Mouse (Mus musculus) intestine, embryonic 14.5 days (tissue): ENCODE results near the gene Wdr5b. TPM values are rescaled to one million over a fixed set of nuclear protein-coding genes. Genes with fewer than 3 reads are reported as not detected.

ENCODE experiments used
- ATAC-seq: fragments of 200-750 bp; cut with Nextera tagmentation; replicated peaks from 2 replicates; pipeline ENCODE4 v1.8.0; 2017; ENCODE audit warnings: low read depth, moderate number of reproducible peaks, moderate TSS enrichment, moderate library complexity; ENCODE audit not compliant: low FRiP score, low TSS enrichment
- DNase-seq: peaks from one replicate; pipeline ENCODE4 v3.0.0-alpha.2; 2018; ENCODE audit warnings: low spot score
- H3K27ac ChIP-seq: fragments of 300-500 bp; sonication (generic); 2 replicates; pipeline ENCODE4 v1.5.1; 2014; ENCODE audit warnings: low read depth, mild to moderate bottlenecking, control low read depth
- H3K27me3 ChIP-seq: fragments of 300-500 bp; sonication (generic); replicated peaks from 2 replicates; pipeline ENCODE4 v1.6.1; 2014; ENCODE audit warnings: low read length, control low read depth; ENCODE audit not compliant: control insufficient read depth, insufficient read depth
- H3K36me3 ChIP-seq: fragments of 300-500 bp; sonication (generic); 2 replicates; pipeline ENCODE4 v1.6.1; 2014; ENCODE audit warnings: low read length, control low read depth; ENCODE audit not compliant: control insufficient read depth, insufficient read depth
- H3K4me1 ChIP-seq: fragments of 300-500 bp; sonication (generic); replicated peaks from 2 replicates; pipeline ENCODE4 v1.6.1; 2014; ENCODE audit warnings: low read length, control low read depth, mixed read lengths; ENCODE audit not compliant: control insufficient read depth, insufficient read depth
- H3K4me2 ChIP-seq: fragments of 300-500 bp; sonication (generic); 2 replicates; pipeline ENCODE4 v1.6.1; 2014; ENCODE audit warnings: low read length
- H3K4me3 ChIP-seq: fragments of 300-500 bp; sonication (generic); 2 replicates; pipeline ENCODE4 v1.5.1; 2014; ENCODE audit warnings: low read depth, low read length, control low read depth, mixed read lengths
- H3K9ac ChIP-seq: fragments of 300-500 bp; sonication (generic); 2 replicates; pipeline ENCODE4 v1.6.1; 2014; ENCODE audit warnings: mild to moderate bottlenecking, low read length
- H3K9me3 ChIP-seq: fragments of 300-500 bp; sonication (generic); 2 replicates; pipeline ENCODE4 v1.6.1; 2016; ENCODE audit warnings: low read length, control low read depth; ENCODE audit not compliant: control insufficient read depth
- WGBS: fragments of 180-500 bp; shearing (Covaris S2); extraction: QIAGEN DNeasy Blood & Tissue Kit; methylation state at CpG from one replicate; pipeline ENCODE4 v1.1.7; 2014; 5-methylcytosine and 5-hydroxymethylcytosine counted together
- polyA plus RNA-seq: library from polyadenylated mRNA; unstranded; fragments of >200 nt; fragmentation: Nextera tagmentation; extraction: Ambion mirVana; gene quantifications from 2 replicates; pipeline ENCODE4 v1.2.1, GENCODE M21; 2014

Gene Wdr5b
- polyA plus RNA-seq, 1 experiment from 2014 or later = 8.7 TPM

GRCm38 (mm10) chr16:36063315-36063714 lies 22.3 kb downstream of the Wdr5b start:
- Histone ChIP-seq H3K27me3 (no peaks in the 10 kb centered on the region), H3K27ac (no peak overlapping the region), H3K9me3 (no peaks in the 10 kb centered on the region), H3K4me1 (peaks cover 7% of the 10 kb centered on the region; the same call in 1 of the 2 replicates), H3K9ac (no peak overlapping the region), H3K36me3 (0 out of 2 replicates have a peak, but pooled peaks cover 9% of the 10 kb centered on the region), H3K4me2 (no peak overlapping the region), H3K4me3 (no peak overlapping the region)
- WGBS = 74% methylated on average over 2 of the region's 2 CpGs
- ATAC-seq (no peak), DNase-seq (no peak)

DNA sequence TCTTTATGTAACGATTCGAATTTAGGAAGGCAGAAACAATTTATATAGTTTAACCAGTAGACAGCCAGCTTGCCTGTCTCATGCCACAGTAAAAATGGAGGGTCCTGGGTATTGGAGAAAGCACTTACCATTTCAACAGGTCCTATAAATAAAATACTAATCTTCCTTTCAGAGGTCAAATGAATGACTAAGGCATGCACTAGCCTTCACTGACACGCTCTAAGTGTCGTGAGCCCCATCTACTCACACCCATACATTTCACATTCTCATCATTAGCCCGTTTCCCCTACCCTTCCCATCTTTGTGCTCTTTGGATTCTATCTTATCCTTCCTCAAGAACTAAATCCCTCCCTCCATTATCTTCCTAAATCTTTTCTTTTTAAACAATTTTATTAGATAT lies 23.9 kb downstream of the Wdr5b start:
- Histone ChIP-seq H3K9ac (no peak overlapping the region), H3K4me2 (no peak overlapping the region), H3K36me3 (0 out of 2 replicates have a peak, but pooled peaks cover 11% of the 10 kb centered on the region), H3K27me3 (no peaks in the 10 kb centered on the region), H3K4me1 (peaks cover 19% of the 10 kb centered on the region), H3K9me3 (no peaks in the 10 kb centered on the region), H3K27ac (no peak overlapping the region), H3K4me3 (no peak overlapping the region)
- ATAC-seq (no peak), DNase-seq (no peak)
- 78% methylated on average over 5 of the region's 5 CpGs for WGBS

GRCm38 (mm10) chr16:36067694-36068093 lies 26.7 kb downstream of the Wdr5b start:
- no peak overlapping the region for H3K27ac ChIP-seq
- no peaks in the 10 kb centered on the region for H3K9me3 ChIP-seq
- WGBS = 78% methylated on average over 2 of the region's 2 CpGs
- H3K36me3 ChIP-seq = 0 out of 2 replicates have a peak, but pooled peaks cover 6% of the 10 kb centered on the region
- H3K27me3 ChIP-seq = no peaks in the 10 kb centered on the region
- no peak overlapping the region for H3K4me3 ChIP-seq
- DNase-seq (no peak), ATAC-seq (no peak)
- no peak overlapping the region for H3K4me2 ChIP-seq
- no peak overlapping the region for H3K9ac ChIP-seq
- peaks cover 24% of the 10 kb centered on the region for H3K4me1 ChIP-seq

DNA sequence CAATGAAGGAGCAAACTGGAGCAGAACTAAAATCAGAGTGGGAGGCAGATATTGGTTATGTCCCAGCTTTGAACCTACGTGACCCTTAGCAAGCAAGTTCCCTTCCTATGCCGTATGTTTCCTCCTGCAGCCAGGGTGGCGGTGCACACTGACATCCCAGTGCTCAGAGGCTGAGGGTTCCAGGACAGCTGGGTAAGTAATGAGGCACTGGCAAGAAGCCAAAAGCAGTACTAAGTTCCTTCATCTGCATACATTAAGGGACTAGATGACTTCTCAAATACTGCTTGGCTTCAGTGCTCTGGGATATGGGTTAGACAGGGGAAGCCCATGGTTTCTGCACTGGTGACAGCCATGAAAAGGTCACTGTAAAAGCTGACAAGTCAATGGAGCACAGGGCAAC lies 27.4 kb downstream of the Wdr5b start:
- H3K9ac ChIP-seq = no peak overlapping the region
- H3K27me3 ChIP-seq = no peaks in the 10 kb centered on the region
- no peak overlapping the region for H3K4me2 ChIP-seq
- peaks cover 24% of the 10 kb centered on the region for H3K4me1 ChIP-seq
- DNase-seq (no peak), ATAC-seq (no peak)
- no peaks in the 10 kb centered on the region for H3K9me3 ChIP-seq
- WGBS = 66% methylated on average over 3 of the region's 3 CpGs
- H3K36me3 ChIP-seq = 0 out of 2 replicates have a peak, but pooled peaks cover 6% of the 10 kb centered on the region
- H3K4me3 ChIP-seq = no peak overlapping the region
- H3K27ac ChIP-seq = no peak overlapping the region

- ATAC-seq (no peak), DNase-seq (no peak)
- Histone ChIP-seq H3K4me1 (peaks cover 24% of the 10 kb centered on the region), H3K4me3 (peak overlapping the region; percentile 73), H3K27me3 (no peaks in the 10 kb centered on the region), H3K4me2 (peak overlapping the region; percentile 80), H3K9me3 (no peaks in the 10 kb centered on the region), H3K36me3 (0 out of 2 replicates have a peak, but pooled peaks cover 6% of the 10 kb centered on the region), H3K9ac (peak overlapping the region; percentile 85), H3K27ac (no peak overlapping the region)
- WGBS = 26% methylated on average over 9 of the region's 9 CpGs
These were observed 29.0 kb downstream of the Wdr5b start for GRCm38 (mm10) chr16:36069819-36070575.

DNA sequence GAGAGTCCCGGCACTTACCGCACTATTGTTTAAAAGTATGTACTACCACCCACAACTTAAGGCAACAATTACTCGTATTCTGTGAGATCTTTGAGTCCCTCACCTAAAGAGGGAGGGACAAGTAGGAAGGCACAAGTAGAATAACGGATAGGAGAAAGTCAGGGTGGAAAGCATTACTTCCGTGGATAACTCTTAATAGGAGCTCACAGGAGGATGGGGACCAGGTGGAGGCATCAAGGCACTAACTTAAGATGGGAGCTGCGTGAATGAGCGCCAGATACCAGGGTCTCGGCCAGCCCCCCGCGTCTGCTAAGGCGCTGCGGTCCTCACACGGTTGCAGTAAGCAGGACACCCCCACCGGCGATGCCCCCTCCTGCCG lies 30.1 kb downstream of the Wdr5b start:
- Histone ChIP-seq H3K4me1 (peaks cover 24% of the 10 kb centered on the region), H3K9ac (peak overlapping the region; percentile 85), H3K4me3 (peak overlapping the region; percentile 73), H3K4me2 (peak overlapping the region; percentile 80), H3K9me3 (no peaks in the 10 kb centered on the region), H3K27me3 (no peaks in the 10 kb centered on the region), H3K36me3 (0 out of 2 replicates have a peak, but pooled peaks cover 6% of the 10 kb centered on the region), H3K27ac (peak overlapping the region; percentile 98)
- DNase-seq = no peak
- no peak; the same call in 1 of the 2 replicates for ATAC-seq
- WGBS = under 1% methylated on average over 16 of the region's 16 CpGs

- H3K9ac ChIP-seq = peak within 1 kb of the TSS; percentile 85
- H3K4me1 ChIP-seq = peaks cover 24% of the 10 kb centered on the region
- H3K4me2 ChIP-seq = peak within 1 kb of the TSS; percentile 80
- under 1% methylated on average over 80 of the region's 81 CpGs for WGBS
- DNase-seq (peak; percentile 97), ATAC-seq (peak; percentile 97)
- H3K27ac ChIP-seq = peak within 1 kb of the TSS; percentile 98
- no peaks in the 10 kb centered on the region for H3K27me3 ChIP-seq
- H3K9me3 ChIP-seq = no peaks in the 10 kb centered on the region
- 0 out of 2 replicates have a peak, but pooled peaks cover 6% of the 10 kb centered on the region for H3K36me3 ChIP-seq
- peak within 1 kb of the TSS; percentile 73 for H3K4me3 ChIP-seq
These were observed 30.7 kb downstream of the Wdr5b start, which contains the start of the genes Fam162a and Ccdc58 for GRCm38 (mm10) chr16:36071450-36072379. Gene Fam162a, minus strand, starts transcription at chr16:36071594. Gene Ccdc58, plus strand, starts transcription at chr16:36071685.

GRCm38 (mm10) chr16:36072410-36073011 lies 31.5 kb downstream of the Wdr5b start:
- peak overlapping the region; percentile 98 for H3K27ac ChIP-seq
- ATAC-seq (no peak), DNase-seq (no peak)
- 28% methylated on average over 8 of the region's 8 CpGs for WGBS
- H3K36me3 ChIP-seq = 0 out of 2 replicates have a peak, but pooled peaks cover 2% of the 10 kb centered on the region
- peaks cover 24% of the 10 kb centered on the region for H3K4me1 ChIP-seq
- H3K9ac ChIP-seq = peak overlapping the region; percentile 85
- H3K4me3 ChIP-seq = peak overlapping the region; percentile 73
- H3K9me3 ChIP-seq = no peaks in the 10 kb centered on the region
- peak overlapping the region; percentile 80 for H3K4me2 ChIP-seq
- H3K27me3 ChIP-seq = no peaks in the 10 kb centered on the region
